Mouse (Mus musculus): ENCODE measurements around the gene Asphd2.

- TF ChIP-seq POLR2A (IDR thresholded peaks at IDR 0.05; ENCODE audit: control insufficient read depth, extremely low read depth, insufficient read depth, low read length, poor library complexity) (no peak), CTCF (IDR thresholded peaks at IDR 0.05; ENCODE audit: borderline replicate concordance, control insufficient read depth, extremely low read depth, insufficient read depth, low read length, poor library complexity) (no peak)
These were observed 17.1 kb upstream of the Asphd2 start for GRCm38 (mm10) chr5:112411514-112412335.

All from thymus, adult 2 months (tissue).